Mouse (Mus musculus) left cerebral cortex, adult 2 months (tissue): ENCODE measurements at regions not wholly inside any gene's neighbourhood (a gene's known extent, or its start where the extent isn't known, plus 50 kb on each side); places are given as distances from the start of the nearest gene placed in this dataset.

ENCODE experiments used
- DNase-seq, 2 experiments: peaks; one replicate each; pipeline ENCODE4 v3.0.0; 2021 to 2022; ENCODE audit warnings: low spot score in 2 of 2, mixed read lengths in 1 of 2; ENCODE audit errors: extremely low spot score in 1 of 2
- H3K27ac ChIP-seq: fragments of 200-600 bp; 2 replicates; pipeline ENCODE4 v1.8.1; 2022
- H3K4me3 ChIP-seq: fragments of 200-600 bp; 2 replicates; pipeline ENCODE4 v1.8.1; 2022
- CTCF ChIP-seq: fragments of 200-600 bp; IDR thresholded peaks from 2 replicates; pipeline ENCODE4 v1.8.1; 2022; ENCODE audit warnings: antibody characterized with exemption, mild to moderate bottlenecking, moderate library complexity
- intact Hi-C: fragments of 180-260 bp; cut with DNase I; formaldehyde crosslinking; loops from one replicate; pipeline ENCODE4 v1.15.1; 2025

- H3K27ac ChIP-seq = peak overlapping the region; percentile 40
- no peak for DNase-seq
- H3K4me3 ChIP-seq = no peak overlapping the region
- intact Hi-C loops = no loop called here
- no peak for TF ChIP-seq CTCF
Measured at GRCm38 (mm10) chr11:113133407-113133806, 351.4 kb downstream of the Sox9 start.

DNA sequence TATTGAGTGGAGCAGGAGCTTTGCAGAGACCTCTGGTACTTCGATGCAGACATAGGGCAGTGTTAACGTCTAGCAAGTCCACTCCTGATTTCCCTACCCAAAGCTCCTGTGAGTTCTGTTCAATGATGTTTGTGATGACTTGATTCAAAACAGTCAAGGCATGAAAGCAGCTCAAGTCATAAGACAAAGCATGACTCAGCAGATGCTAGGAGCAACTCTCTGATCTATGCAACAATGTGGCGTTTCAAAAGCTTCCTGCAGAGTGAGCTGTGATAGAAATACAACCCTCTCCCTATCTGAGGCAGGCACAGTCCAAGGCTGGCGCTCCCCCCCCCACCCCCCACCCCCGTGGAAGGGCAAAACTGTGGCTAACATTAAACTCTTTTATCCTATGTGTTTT lies 353.2 kb downstream of the Sox9 start:
- intact Hi-C loops = no loop called here
- H3K4me3 ChIP-seq = no peak overlapping the region
- H3K27ac ChIP-seq = no peak overlapping the region
- no peak for DNase-seq
- no peak; the same call in 1 of the 2 replicates for TF ChIP-seq CTCF

- Histone ChIP-seq H3K4me3 (no peak overlapping the region), H3K27ac (no peak overlapping the region)
- no peak for TF ChIP-seq CTCF
- intact Hi-C loops = no loop called here
- DNase-seq = no peak
Measured at GRCm38 (mm10) chr11:113138462-113138861, 356.4 kb downstream of the Sox9 start.

GRCm38 (mm10) chr11:113140595-113140994 lies 358.6 kb downstream of the Sox9 start:
- intact Hi-C loops = loop anchor here (5.0 kb wide), 1 partner anchor 358 kb away; the partner anchor contains the start of gene Sox9

GRCm38 (mm10) chr11:113142816-113143215 lies 360.8 kb downstream of the Sox9 start:
- no peak for TF ChIP-seq CTCF
- intact Hi-C loops = loop anchor here (5.0 kb wide), 1 partner anchor 361 kb away; the partner anchor contains the start of gene Sox9
- H3K27ac ChIP-seq = no peak overlapping the region
- H3K4me3 ChIP-seq = no peak overlapping the region
- DNase-seq = no peak

More at GRCm38 (mm10) chr11:113140595-113140994, 358.6 kb downstream of the Sox9 start:
- no peak for DNase-seq
- Histone ChIP-seq H3K4me3 (no peak overlapping the region), H3K27ac (peak overlapping the region; percentile 16; the same call in 1 of the 2 replicates)
- no peak for TF ChIP-seq CTCF

GRCm38 (mm10) chr11:113143839-113144627 lies 362.0 kb downstream of the Sox9 start:
- Histone ChIP-seq H3K27ac (peak overlapping the region; percentile 45), H3K4me3 (no peak overlapping the region)
- no peak for TF ChIP-seq CTCF
- peak in 1 of 2 experiments; percentile 47 for DNase-seq
- intact Hi-C loops = loop anchor here (5.0 kb wide), 1 partner anchor 362 kb away; the partner anchor contains the start of gene Sox9

- intact Hi-C loops = no loop called here
- TF ChIP-seq CTCF = no peak
- no peak for DNase-seq
- Histone ChIP-seq H3K4me3 (no peak overlapping the region), H3K27ac (no peak overlapping the region)
Measured at GRCm38 (mm10) chr11:113145721-113146120, 363.7 kb downstream of the Sox9 start.

GRCm38 (mm10) chr11:113146762-113147161 lies 364.7 kb downstream of the Sox9 start:
- Histone ChIP-seq H3K27ac (peak overlapping the region; percentile 36; the same call in 1 of the 2 replicates), H3K4me3 (no peak overlapping the region)
- TF ChIP-seq CTCF = no peak
- DNase-seq = no peak
- intact Hi-C loops = no loop called here

DNA sequence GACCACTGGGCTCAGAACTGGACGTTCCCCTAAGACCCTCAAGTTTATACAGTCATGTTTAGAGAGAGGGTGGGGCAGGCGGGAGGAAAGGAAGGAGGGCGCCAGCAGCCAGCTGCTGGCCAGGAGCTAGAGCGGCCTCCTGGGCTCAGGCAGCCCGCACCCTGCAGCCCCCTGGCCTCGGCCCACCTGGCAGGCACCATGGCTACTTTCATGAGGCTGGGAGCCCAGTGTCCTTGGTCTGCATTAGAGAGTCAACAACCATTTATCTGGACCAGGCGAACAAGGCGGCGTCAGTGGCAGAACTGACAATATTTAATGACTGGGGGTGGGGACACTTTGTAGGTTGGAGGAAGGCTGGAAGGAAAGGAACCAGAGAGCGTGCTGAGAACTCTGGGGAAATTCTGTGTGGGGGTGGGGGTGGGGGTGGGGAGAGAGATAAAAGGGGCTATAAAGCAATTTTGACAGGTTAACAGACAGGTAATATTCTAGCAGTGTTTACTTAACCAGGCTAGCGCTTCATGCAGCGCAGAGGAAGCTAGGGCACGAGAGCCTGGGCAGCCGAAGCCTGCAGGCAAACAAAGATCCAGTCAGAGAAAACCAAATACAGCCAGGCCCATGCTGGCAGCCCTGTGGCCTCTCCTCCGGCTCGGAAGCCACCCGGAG lies 365.6 kb downstream of the Sox9 start:
- Histone ChIP-seq H3K27ac (peak overlapping the region; percentile 36; the same call in 1 of the 2 replicates), H3K4me3 (no peak overlapping the region)
- DNase-seq = no peak
- TF ChIP-seq CTCF = no peak
- intact Hi-C loops = no loop called here

GRCm38 (mm10) chr11:113148198-113148537 lies 366.1 kb downstream of the Sox9 start:
- H3K27ac ChIP-seq = no peak overlapping the region
- intact Hi-C loops = no loop called here
- DNase-seq = no peak
- no peak overlapping the region for H3K4me3 ChIP-seq
- no peak for TF ChIP-seq CTCF

DNA sequence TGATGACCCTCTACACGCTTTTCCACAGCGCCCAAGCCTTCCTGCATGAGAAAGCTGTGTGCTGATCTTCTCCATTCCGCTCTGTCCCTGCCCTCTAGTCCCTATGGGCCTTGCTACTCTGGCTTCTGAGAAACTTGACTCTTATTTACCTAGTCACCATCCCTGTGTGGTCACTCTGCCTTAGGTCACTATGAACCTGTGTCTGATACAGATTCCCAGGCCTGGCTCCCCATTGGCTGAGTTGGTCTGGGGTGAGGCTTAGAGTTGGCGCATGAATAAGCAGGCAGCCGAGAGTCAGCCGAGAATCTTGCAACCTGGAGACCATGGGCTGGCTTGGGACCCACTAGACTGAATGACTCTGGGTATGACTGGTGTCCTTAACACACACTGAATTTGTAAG lies 373.5 kb downstream of the Sox9 start:
- no peak overlapping the region for H3K27ac ChIP-seq
- DNase-seq = no peak
- no peak for TF ChIP-seq CTCF
- intact Hi-C loops = no loop called here
- H3K4me3 ChIP-seq = no peak overlapping the region

DNA sequence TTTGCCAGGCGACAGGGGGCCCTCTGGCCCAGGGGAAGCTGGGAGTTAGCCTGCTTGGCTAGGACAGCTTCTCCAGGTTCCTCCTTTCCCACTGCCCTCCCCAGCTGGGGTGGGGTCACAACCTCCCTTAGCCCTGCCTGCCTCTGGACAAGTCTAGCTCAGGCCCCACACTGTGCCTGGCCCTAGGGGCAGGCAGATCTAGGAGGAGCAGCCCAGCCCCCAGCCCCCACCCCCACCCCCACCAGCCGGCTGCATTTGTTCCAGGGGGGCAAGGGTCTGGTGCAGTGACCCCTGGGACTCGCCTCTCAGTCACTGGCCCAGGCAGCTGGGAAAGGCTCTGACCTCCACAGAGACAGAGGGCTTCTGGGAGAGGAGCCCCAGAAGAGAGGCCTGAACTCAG lies 381.9 kb downstream of the Sox9 start:
- no peak for TF ChIP-seq CTCF
- no peak overlapping the region for H3K4me3 ChIP-seq
- no peak overlapping the region for H3K27ac ChIP-seq
- intact Hi-C loops = loop anchor here (2.0 kb wide), 1 partner anchor 955 kb away; no protein-coding TSS in a partner anchor
- no peak for DNase-seq
